Mouse (Mus musculus) left cerebral cortex, adult 9 months (tissue): ENCODE results near the gene Pspc1.
A peak's percentile ranks its signal among the peaks of the same experiment; 100 is the strongest.

Experiments
- DNase-seq, 2 experiments: peaks; one replicate each; pipeline ENCODE4 v3.0.0; 2022; ENCODE audit warnings: low spot score in 2 of 2

Gene Pspc1

GRCm38 (mm10) chr14:56697836-56698235, 80.3 kb downstream of the Pspc1 start:
- no peak for DNase-seq

GRCm38 (mm10) chr14:56695495-56695894, 82.6 kb downstream of the Pspc1 start:
- no peak for DNase-seq

- peak in 1 of 2 experiments; percentile 16 for DNase-seq
Observed at GRCm38 (mm10) chr14:56689766-56690165, 88.3 kb downstream of the Pspc1 start.

GRCm38 (mm10) chr14:56689116-56689515, 89.0 kb downstream of the Pspc1 start:
- no peak for DNase-seq

- no peak for DNase-seq
Observed at GRCm38 (mm10) chr14:56685426-56685825, 92.7 kb downstream of the Pspc1 start.
